Mouse (Mus musculus) MEL (cell line): ENCODE measurements around the gene Itga5.

ENCODE experiments used
- BHLHE40 ChIP-seq: IDR thresholded peaks from 2 replicates; pipeline ENCODE4 v1.6.1; 2012; ENCODE audit warnings: low read depth, mild to moderate bottlenecking, inconsistent platforms, low read length, improper control_type of control experiment, borderline replicate concordance
- CTCF ChIP-seq, 3 experiments: IDR thresholded peaks in 2 of 3; conservative IDR thresholded peaks in 1 of 3; 2 replicates each; pipeline ENCODE4 v1.5.1; 2011 to 2012; ENCODE audit warnings: low read length in 3 of 3, low read depth in 2 of 3, mild to moderate bottlenecking in 2 of 3, improper control_type of control experiment in 1 of 3, inconsistent platforms in 1 of 3, mixed read lengths in 1 of 3, moderate library complexity in 1 of 3; ENCODE audit not compliant: control insufficient read depth in 1 of 3, insufficient read depth in 1 of 3, poor library complexity in 1 of 3, severe bottlenecking in 1 of 3
- E2F4 ChIP-seq: IDR thresholded peaks from 2 replicates; pipeline ENCODE4 v1.6.1; 2011; ENCODE audit warnings: low read depth, low read length, improper control_type of control experiment, borderline replicate concordance
- EP300 ChIP-seq, 2 experiments: IDR thresholded peaks; 2 replicates each; pipeline ENCODE4 v1.6.1; 2011; ENCODE audit warnings: improper control_type of control experiment in 2 of 2, low read length in 2 of 2, low read depth in 1 of 2, mild to moderate bottlenecking in 1 of 2
- ETS1 ChIP-seq: IDR thresholded peaks from 2 replicates; pipeline ENCODE4 v1.6.1; 2012; ENCODE audit warnings: low read depth, mild to moderate bottlenecking, inconsistent platforms, low read length, improper control_type of control experiment, moderate library complexity
- GATA1 ChIP-seq: IDR thresholded peaks from 2 replicates; pipeline ENCODE4 v1.6.1; 2011; ENCODE audit warnings: low read depth, low read length, improper control_type of control experiment
- MAX ChIP-seq: IDR thresholded peaks from 2 replicates; pipeline ENCODE4 v1.6.1; 2011; ENCODE audit warnings: low read length, improper control_type of control experiment
- MEF2A ChIP-seq: IDR thresholded peaks from 2 replicates; pipeline ENCODE4 v1.6.1; 2014; ENCODE audit warnings: low read depth, mild to moderate bottlenecking, inconsistent platforms, low read length, improper control_type of control experiment; ENCODE audit not compliant: poor library complexity, insufficient replicate concordance, severe bottlenecking; ENCODE audit errors: extremely low read depth
- MYB ChIP-seq: IDR thresholded peaks from 2 replicates; pipeline ENCODE4 v1.6.1; 2011; ENCODE audit warnings: mild to moderate bottlenecking, low read depth, low read length, improper control_type of control experiment
- NELFE ChIP-seq: IDR thresholded peaks from 2 replicates; pipeline ENCODE4 v1.6.1; 2011; ENCODE audit warnings: low read depth, low read length, improper control_type of control experiment
- POLR2A ChIP-seq, 2 experiments: IDR thresholded peaks; 2 replicates each; pipeline ENCODE4 v1.6.1; 2011 to 2012; ENCODE audit warnings: low read length in 2 of 2, mild to moderate bottlenecking in 2 of 2, control low read depth in 1 of 2, improper control_type of control experiment in 1 of 2, low read depth in 1 of 2, moderate library complexity in 1 of 2; ENCODE audit not compliant: control insufficient read depth in 1 of 2, insufficient read depth in 1 of 2, poor library complexity in 1 of 2
- USF1 ChIP-seq: IDR thresholded peaks from 2 replicates; pipeline ENCODE4 v1.6.1; 2014; ENCODE audit warnings: low read depth, mild to moderate bottlenecking, inconsistent platforms, low read length, improper control_type of control experiment, moderate library complexity
- ZNF384 ChIP-seq: IDR thresholded peaks from 2 replicates; pipeline ENCODE4 v1.6.1; 2012; ENCODE audit warnings: low read depth, mild to moderate bottlenecking, inconsistent platforms, low read length, improper control_type of control experiment

DNA sequence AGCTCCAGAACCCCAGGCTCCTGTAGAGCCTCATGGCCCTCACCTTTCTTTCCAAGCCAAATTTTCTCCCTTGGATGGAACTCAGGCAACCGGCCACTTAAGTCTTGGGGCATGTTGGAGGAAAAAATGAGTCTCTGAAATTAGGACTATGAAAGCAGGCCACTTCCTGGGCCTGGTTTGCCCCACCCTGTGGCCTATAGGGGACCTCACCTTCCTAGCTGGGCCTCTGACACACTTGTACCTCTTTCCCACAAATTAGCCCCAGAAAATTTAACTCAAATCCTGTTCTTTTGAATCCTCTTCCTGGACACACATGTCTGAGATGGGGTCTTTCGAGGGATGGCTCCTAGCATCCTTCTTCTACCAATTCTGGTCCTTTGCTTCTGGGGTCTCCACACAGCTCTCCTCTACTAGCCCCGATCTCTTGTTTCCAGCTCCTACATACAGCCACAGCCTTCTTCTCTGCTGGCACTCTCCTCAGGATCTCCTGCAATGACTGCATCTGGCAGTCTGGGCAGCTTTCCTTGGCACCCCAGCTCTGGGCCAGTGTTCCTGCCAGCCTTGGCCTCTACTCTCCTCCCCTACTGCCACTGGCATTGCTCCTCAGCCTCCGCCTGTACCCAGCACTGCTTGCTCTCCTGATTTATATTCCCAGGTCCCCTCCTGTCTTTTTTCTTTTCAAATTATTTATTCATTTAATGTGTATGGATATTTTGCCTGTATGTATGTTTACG is 6.5 kb downstream of the Itga5 start:
- TF ChIP-seq CTCF (IDR thresholded peaks at IDR 0.05 in 2 of 3, conservative IDR thresholded peaks at IDR 0.05 in 1 of 3; ENCODE audit: control insufficient read depth in 1 of 3, insufficient read depth in 1 of 3, low read depth in 2 of 3, low read length in 3 of 3, poor library complexity in 1 of 3, severe bottlenecking in 1 of 3) (no peak), POLR2A (IDR thresholded peaks at IDR 0.05; ENCODE audit: control insufficient read depth in 1 of 2, insufficient read depth in 1 of 2, low read depth in 1 of 2, low read length in 2 of 2, poor library complexity in 1 of 2) (no peak), EP300 (IDR thresholded peaks at IDR 0.05; ENCODE audit: low read depth in 1 of 2, low read length in 2 of 2) (no peak), MAX (no peak), BHLHE40 (no peak), GATA1 (no peak), USF1 (no peak), ZNF384 (no peak), MYB (no peak), E2F4 (no peak), ETS1 (no peak), MEF2A (no peak), NELFE (no peak)
